Mouse (Mus musculus) kidney, postnatal 36 days (tissue): ENCODE measurements at regions not wholly inside any gene's neighbourhood (a gene's known extent, or its start where the extent isn't known, plus 50 kb on each side); places are given as distances from the start of the nearest gene placed in this dataset.

Experiments used
- DNase-seq, 2 experiments: peaks; one replicate each; pipeline ENCODE4 v3.0.0; 2021 to 2022; ENCODE audit warnings: mixed read lengths in 2 of 2

- DNase-seq, result no peak
Measured at GRCm38 (mm10) chr1:76120840-76121239, 574.8 kb downstream of the Slc4a3 start.

- DNase-seq, result no peak
Measured at GRCm38 (mm10) chr1:76130353-76130752, 584.3 kb downstream of the Slc4a3 start.

DNA sequence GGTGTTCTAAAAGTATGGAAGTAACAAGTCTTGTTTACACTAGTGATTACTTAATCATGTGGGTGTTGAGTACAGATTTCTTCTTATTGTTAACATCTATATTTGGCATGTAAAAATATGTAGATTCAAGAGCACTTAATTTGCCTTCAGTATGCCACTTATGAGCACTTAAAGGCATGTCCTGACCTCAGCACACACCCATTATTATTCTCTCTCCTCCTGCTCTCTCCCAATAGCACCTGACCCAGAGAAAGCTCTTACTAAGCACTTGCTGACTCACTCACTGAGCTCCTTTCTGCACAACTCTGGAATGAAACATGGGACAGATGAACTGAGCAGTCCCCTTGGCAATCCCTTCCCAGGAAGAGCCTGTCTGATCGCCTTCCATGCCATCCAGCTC, 590.7 kb downstream of the Slc4a3 start:
- DNase-seq, result no peak

GRCm38 (mm10) chr1:76137701-76138100, 591.6 kb downstream of the Slc4a3 start:
- no peak for DNase-seq

GRCm38 (mm10) chr1:76143516-76143915, 597.5 kb downstream of the Slc4a3 start:
- no peak for DNase-seq

DNA sequence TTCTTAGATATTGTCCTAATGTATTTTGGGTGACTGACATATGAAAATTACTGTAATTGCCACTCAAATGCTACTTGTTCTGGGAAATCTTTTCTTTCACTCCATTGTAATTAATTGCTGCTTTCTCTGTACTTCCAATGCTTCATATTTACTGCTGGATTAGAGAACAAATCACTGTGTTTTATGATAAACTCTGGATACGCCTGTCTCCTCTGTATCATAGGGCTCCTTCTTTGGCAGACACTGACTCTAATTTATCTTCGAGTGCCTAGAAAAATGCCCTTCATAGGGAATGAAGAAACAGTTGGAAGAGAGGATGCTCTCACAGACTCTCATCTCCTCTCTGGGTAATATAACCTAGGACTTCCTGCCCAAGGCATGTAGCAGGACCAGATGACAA, 602.9 kb downstream of the Slc4a3 start:
- DNase-seq, result no peak

DNA sequence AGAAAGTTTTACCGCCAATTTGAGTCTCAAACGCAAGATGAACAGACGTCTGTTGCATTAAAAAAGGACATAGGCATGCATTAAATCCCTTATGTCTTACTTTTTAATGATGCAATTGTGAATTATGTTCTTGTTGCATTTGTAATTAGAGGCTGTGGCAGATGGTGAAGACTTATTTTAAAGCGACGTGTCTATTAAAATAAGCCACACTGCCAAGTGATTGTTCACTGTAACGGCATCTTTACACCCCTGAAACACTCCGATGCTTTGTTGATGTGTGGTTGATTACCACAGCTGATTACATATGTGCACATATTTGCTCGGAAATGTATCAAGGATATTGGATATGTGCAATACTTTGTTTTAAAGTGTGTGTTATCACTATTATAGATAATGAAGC, 610.2 kb downstream of the Slc4a3 start:
- no peak for DNase-seq

DNA sequence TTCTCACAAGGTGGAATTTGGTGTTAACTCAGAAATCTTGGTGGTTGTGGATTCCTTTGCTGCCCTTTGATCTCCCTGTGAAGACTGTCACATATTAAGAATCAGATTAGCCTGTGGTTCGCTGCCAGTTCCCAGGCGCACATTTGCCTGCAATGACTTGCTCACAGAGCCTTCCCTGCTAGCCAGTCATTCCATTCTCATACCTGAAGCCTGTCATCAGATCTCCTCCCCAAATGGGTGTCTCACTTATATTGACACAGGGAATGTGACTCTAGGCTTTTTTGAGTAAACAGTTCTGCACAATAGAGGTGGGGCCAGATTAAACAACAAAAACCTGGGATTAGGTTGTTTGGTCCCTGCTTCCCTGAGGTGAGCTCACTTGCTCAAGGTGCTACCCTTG, 621.4 kb downstream of the Slc4a3 start:
- peak; percentile 40 to 58 for DNase-seq

- DNase-seq, result no peak
Measured at GRCm38 (mm10) chr1:76181181-76181580, 635.1 kb downstream of the Slc4a3 start.

DNA sequence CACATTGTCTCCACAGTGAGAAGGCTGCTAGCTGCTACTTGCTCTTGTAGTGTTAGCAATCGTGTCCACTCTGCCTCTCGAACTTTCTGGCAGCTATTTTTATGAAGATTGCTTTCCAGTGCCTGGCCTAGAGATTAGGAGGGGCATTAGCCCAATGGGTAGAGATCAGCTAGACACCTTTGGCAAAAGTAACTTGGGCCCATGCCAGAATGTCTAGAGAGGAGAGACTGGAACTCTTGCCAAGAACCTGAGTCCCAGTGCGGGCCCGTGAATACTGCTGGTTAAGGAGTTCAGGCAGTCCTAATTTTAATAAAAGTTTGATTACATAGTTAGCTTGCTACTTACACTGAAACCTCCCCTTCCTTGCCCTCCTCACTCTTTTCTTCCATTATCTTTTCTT, 648.8 kb downstream of the Slc4a3 start:
- peak; percentile 27 to 32 for DNase-seq

DNA sequence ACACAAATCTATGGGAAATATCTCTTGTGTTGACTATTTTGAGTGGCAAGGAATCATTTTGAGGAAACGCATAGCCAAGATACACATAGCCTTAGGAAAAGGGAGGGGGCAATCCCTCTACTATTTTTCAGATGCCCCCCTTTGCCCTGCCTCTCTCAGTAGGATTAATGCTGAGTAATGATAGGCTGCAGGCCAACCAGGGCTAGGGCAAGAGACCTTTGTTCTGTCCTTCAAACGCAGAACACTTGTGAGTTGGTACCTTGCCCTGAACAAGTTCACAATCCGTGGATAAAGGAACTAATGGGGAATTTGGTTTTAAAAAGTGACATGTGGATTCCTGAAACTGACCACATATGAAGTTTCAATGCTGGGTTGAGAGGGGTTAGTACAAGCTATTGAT, 651.6 kb downstream of the Slc4a3 start:
- peak; percentile 9 to 12 for DNase-seq

GRCm38 (mm10) chr1:76200906-76201305, 654.8 kb downstream of the Slc4a3 start:
- no peak for DNase-seq

DNA sequence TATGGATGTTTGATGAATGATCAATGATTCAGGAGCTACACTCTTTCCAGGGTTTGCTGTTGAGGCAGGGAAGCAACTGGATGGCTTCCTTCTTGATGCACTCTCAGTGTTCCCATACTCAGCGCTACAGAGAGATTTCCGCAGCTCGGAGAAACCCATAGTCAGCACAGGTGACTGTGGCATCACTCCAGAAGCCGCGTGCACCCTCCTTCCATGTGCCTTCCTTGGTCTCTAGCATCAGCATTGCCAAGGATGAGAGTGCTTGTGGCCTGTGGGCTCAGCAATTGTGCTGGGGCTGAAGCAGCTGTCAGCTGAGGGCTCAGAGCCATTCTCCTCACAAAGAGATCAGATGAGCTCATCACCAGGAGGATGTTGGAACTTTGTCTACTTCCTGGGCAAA, 666.4 kb downstream of the Slc4a3 start:
- DNase-seq, result no peak

GRCm38 (mm10) chr1:76244721-76245120, 698.7 kb downstream of the Slc4a3 start:
- no peak for DNase-seq

DNA sequence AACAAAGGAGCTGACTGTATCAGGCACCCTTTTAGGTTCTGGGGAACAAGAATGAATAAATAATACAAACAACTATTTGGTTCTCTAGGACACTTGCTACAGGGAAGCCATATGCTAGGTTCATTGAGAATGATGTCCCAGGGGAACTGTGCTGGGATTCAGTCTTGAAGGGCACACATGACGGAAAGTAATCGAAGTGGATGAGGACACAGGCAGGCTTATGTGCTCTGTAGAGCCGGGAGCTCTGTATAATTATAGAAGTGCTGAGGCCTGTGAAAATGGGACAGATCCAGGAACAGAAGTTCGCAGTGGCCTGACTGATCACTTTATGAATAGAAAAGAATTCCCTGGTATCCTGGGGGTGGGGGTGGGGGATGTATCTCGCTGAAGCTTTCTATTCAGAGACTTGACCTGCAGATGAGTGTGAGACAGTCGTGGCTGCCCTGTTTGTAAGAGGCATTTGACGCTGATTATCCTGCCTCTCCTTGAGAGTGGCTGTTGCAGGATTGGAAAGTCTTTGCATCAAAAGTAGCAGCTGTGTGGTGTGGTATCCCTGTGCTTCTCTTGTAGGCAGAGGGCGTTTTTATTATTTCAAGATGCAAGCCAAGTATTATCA, 700.2 kb downstream of the Slc4a3 start:
- no peak for DNase-seq

DNA sequence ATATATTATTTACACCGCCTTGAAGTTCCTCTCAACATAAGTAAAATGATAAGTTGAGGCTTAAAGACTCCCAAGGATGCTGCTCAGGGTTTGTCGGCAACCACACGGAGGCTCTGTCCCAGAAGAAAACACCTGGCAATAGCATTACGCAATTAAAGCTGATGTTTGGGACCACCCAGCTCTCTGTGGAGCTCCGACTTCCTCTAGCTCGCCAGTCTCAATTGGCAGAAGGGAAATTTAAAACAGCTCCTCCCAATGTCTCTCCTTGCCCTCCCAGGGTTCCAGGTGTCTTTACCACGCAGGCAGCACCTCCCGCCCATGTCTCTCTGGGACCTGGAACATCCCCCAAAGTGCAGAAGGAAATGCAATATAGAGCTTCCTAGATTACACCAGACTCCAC, 701.1 kb downstream of the Slc4a3 start:
- no peak for DNase-seq

GRCm38 (mm10) chr1:76258217-76258616, 712.2 kb downstream of the Slc4a3 start:
- no peak for DNase-seq

GRCm38 (mm10) chr1:76276148-76276547, 730.1 kb downstream of the Slc4a3 start:
- peak; percentile 1 to 8 for DNase-seq

- DNase-seq, result no peak
Measured at GRCm38 (mm10) chr1:76276624-76277023, 730.6 kb downstream of the Slc4a3 start.

GRCm38 (mm10) chr1:76283322-76283721, 737.3 kb downstream of the Slc4a3 start:
- DNase-seq, result peak; percentile 0 to 26

- DNase-seq, result no peak
Measured at GRCm38 (mm10) chr1:76322943-76323559, 777.0 kb downstream of the Slc4a3 start.

GRCm38 (mm10) chr1:76323592-76323991, 777.5 kb downstream of the Slc4a3 start:
- DNase-seq, result no peak

- no peak for DNase-seq
Measured at GRCm38 (mm10) chr1:76336011-76336410, 789.9 kb downstream of the Slc4a3 start.

GRCm38 (mm10) chr1:76362106-76362505, 816.0 kb downstream of the Slc4a3 start:
- DNase-seq, result no peak

DNA sequence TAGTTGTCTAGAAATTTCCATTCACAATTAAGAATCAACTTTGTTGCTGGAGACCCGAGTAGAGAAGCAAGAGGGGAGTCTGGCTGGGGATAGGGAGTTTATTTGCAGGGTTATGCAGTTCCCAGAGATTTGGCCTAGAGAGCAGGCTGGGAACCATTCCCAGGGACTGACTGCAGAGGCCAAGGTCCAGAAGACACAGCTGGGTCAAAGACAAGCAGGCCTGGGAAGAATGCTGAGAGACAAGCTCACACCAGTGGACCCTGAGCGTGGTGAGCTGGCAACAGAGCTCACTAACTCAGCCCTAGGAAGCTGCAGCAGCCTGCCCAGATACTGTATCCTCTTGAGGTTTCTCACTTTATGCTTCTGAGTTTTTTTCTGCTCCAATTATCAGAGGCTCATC, 827.9 kb downstream of the Slc4a3 start:
- peak; percentile 73 to 78 for DNase-seq
